Comparison of ENCODE assay signal across 22 mouse cellular contexts in genomic region chr2:93512130-93512529, GRCm38 (mm10). TPM values are rescaled to one million over a fixed set of nuclear protein-coding genes. Genes with fewer than 3 reads are reported as not detected.
DNase-seq lines count a peak whose midpoint lies in the region; ATAC-seq and TF ChIP-seq lines count a peak whose summit lies in the region.
"Had no signal": no experiment of that assay in that cellular context is flagged by ENCODE, and none has a peak within 500 bp of the region (broad histone marks: within the 10 kb centered on the region; RNA-seq: fewer than 3 reads in every experiment).

No protein-coding gene starts in this region.

- peak; percentile 61; the same call in 1 of the 2 replicates for ATAC-seq in hindbrain, embryonic 16.5 days
- no peak for ATAC-seq in hindbrain, embryonic 12.5 days (ENCODE audit: low FRiP score)
- no peak for ATAC-seq in neural tube, embryonic 14.5 days (ENCODE audit: low read depth)
- no peak for ATAC-seq in embryonic facial prominence, embryonic 13.5 days (ENCODE audit: insufficient number of reproducible peaks, insufficient read depth, low FRiP score, low TSS enrichment, low read depth)
- ATAC-seq: forebrain, embryonic 14.5 days had no signal

- no peaks in the 10 kb centered on the region for H3K36me3 ChIP-seq in hindbrain, embryonic 16.5 days (ENCODE audit: control insufficient read depth, insufficient read depth, low read length)
- no peaks in the 10 kb centered on the region for H3K36me3 ChIP-seq in hindbrain, embryonic 12.5 days
- no peaks in the 10 kb centered on the region for H3K36me3 ChIP-seq in neural tube, embryonic 14.5 days (ENCODE audit: control insufficient read depth, insufficient read depth, low read length)
- no peaks in the 10 kb centered on the region for H3K36me3 ChIP-seq in embryonic facial prominence, embryonic 13.5 days
- H3K36me3 ChIP-seq: embryonic facial prominence, embryonic 15.5 days; forebrain, embryonic 10.5 days; heart, embryonic 13.5 days had no signal

- no peak overlapping the region for H3K27ac ChIP-seq in hindbrain, embryonic 16.5 days (ENCODE audit: low read depth, low read length)
- H3K27ac ChIP-seq in hindbrain, embryonic 12.5 days = no peak overlapping the region
- 0 out of 2 replicates have a peak overlapping the region, but pooled peaks have one; percentile 30 for H3K27ac ChIP-seq in neural tube, embryonic 14.5 days (ENCODE audit: low read depth, low read length)
- H3K27ac ChIP-seq in embryonic facial prominence, embryonic 13.5 days = peak overlapping the region; percentile 22; the same call in 1 of the 2 replicates
- no peak overlapping the region for H3K27ac ChIP-seq in cerebellum, adult 2 months (ENCODE audit: insufficient read depth, low read length)
- H3K27ac ChIP-seq: embryonic facial prominence, embryonic 15.5 days; forebrain, embryonic 10.5 days; gastrocnemius, adult 2 months; heart, embryonic 13.5 days had no signal

- no peak overlapping the region for H3K4me3 ChIP-seq in hindbrain, embryonic 16.5 days (ENCODE audit: low read length)
- H3K4me3 ChIP-seq in hindbrain, embryonic 12.5 days = no peak overlapping the region
- H3K4me3 ChIP-seq in neural tube, embryonic 14.5 days (ENCODE audit: low read depth, low read length) = no peak overlapping the region
- no peak overlapping the region for H3K4me3 ChIP-seq in embryonic facial prominence, embryonic 13.5 days
- H3K4me3 ChIP-seq in cerebellum, adult 2 months (replicated peaks; ENCODE audit: insufficient read depth, low read depth, low read length) = no peak overlapping the region
- H3K4me3 ChIP-seq: embryonic facial prominence, embryonic 15.5 days; erythroblast, embryonic 14.5 days; forebrain, embryonic 10.5 days; gastrocnemius, adult 2 months; heart, embryonic 13.5 days had no signal

- H3K9me3 ChIP-seq in hindbrain, embryonic 16.5 days (ENCODE audit: control insufficient read depth, low read length) = no peaks in the 10 kb centered on the region
- H3K9me3 ChIP-seq in hindbrain, embryonic 12.5 days (replicated peaks) = no peaks in the 10 kb centered on the region
- H3K9me3 ChIP-seq in neural tube, embryonic 14.5 days (ENCODE audit: control insufficient read depth, low read length) = no peaks in the 10 kb centered on the region
- no peaks in the 10 kb centered on the region for H3K9me3 ChIP-seq in embryonic facial prominence, embryonic 13.5 days
- H3K9me3 ChIP-seq: embryonic facial prominence, embryonic 15.5 days; forebrain, embryonic 10.5 days; heart, embryonic 13.5 days had no signal

- H3K27me3 ChIP-seq in hindbrain, embryonic 16.5 days (replicated peaks; ENCODE audit: control insufficient read depth, insufficient read depth, low read length) = no peaks in the 10 kb centered on the region; the same call in 1 of the 2 replicates
- no peaks in the 10 kb centered on the region for H3K27me3 ChIP-seq in hindbrain, embryonic 12.5 days
- H3K27me3 ChIP-seq in neural tube, embryonic 14.5 days (ENCODE audit: control insufficient read depth, insufficient read depth, low read length) = no peaks in the 10 kb centered on the region
- H3K27me3 ChIP-seq in embryonic facial prominence, embryonic 13.5 days = no peaks in the 10 kb centered on the region
- no peaks in the 10 kb centered on the region; the same call in 1 of the 2 replicates for H3K27me3 ChIP-seq in cerebellum, adult 2 months (ENCODE audit: control insufficient read depth, insufficient read depth, low read length)
- H3K27me3 ChIP-seq: embryonic facial prominence, embryonic 15.5 days had no signal

- TF ChIP-seq POLR2A in cerebellum, adult 2 months (IDR thresholded peaks at IDR 0.05; ENCODE audit: borderline replicate concordance, insufficient read depth, low read length) = no peak

- no peak overlapping the region for H3K4me2 ChIP-seq in hindbrain, embryonic 16.5 days (ENCODE audit: low read length)
- H3K4me2 ChIP-seq in hindbrain, embryonic 12.5 days (replicated peaks) = no peak overlapping the region
- H3K4me2 ChIP-seq in neural tube, embryonic 14.5 days (ENCODE audit: low read depth, low read length) = no peak overlapping the region
- H3K4me2 ChIP-seq in embryonic facial prominence, embryonic 13.5 days = no peak overlapping the region
- H3K4me2 ChIP-seq: embryonic facial prominence, embryonic 15.5 days; heart, embryonic 13.5 days had no signal

- WGBS in hindbrain, embryonic 16.5 days = 46% methylated on average over 7 of the region's 7 CpGs
- 59% methylated on average over 7 of the region's 7 CpGs for WGBS in hindbrain, embryonic 12.5 days
- 62% methylated on average over 7 of the region's 7 CpGs for WGBS in neural tube, embryonic 14.5 days
- WGBS in embryonic facial prominence, embryonic 13.5 days = 61% methylated on average over 7 of the region's 7 CpGs
- WGBS in cerebellum, adult 2 months = 47% methylated on average over 7 of the region's 7 CpGs

- no peak for TF ChIP-seq CTCF in cerebellum, adult 2 months (IDR thresholded peaks at IDR 0.05; ENCODE audit: borderline replicate concordance, insufficient read depth, low read depth, low read length)

- no peak for DNase-seq in neural tube, embryonic 10.5 days (ENCODE audit: extremely low spot score, low spot score)
- no peak for DNase-seq in embryo, embryonic 10 days (ENCODE audit: low spot score)
- DNase-seq in cerebellum, adult 2 months = no peak
- DNase-seq: adrenal gland, adult 2 months; adrenal gland, postnatal 25 days; cerebellum, adult 8-10 months; gastrocnemius, adult 2 months; gastrocnemius, postnatal 25 days; heart, adult 11 months; heart, postnatal 36 days had no signal

- peak overlapping the region; percentile 31; the same call in 1 of the 2 replicates for H3K9ac ChIP-seq in hindbrain, embryonic 16.5 days (ENCODE audit: low read depth, low read length)
- no peak overlapping the region for H3K9ac ChIP-seq in hindbrain, embryonic 12.5 days
- no peak overlapping the region for H3K9ac ChIP-seq in neural tube, embryonic 14.5 days (replicated peaks; ENCODE audit: low read depth, low read length)
- H3K9ac ChIP-seq in embryonic facial prominence, embryonic 13.5 days = no peak overlapping the region
- H3K9ac ChIP-seq: embryonic facial prominence, embryonic 15.5 days; heart, embryonic 13.5 days had no signal

- H3K4me1 ChIP-seq in hindbrain, embryonic 16.5 days (ENCODE audit: control insufficient read depth, insufficient read depth, low read depth, low read length) = no peaks in the 10 kb centered on the region
- peaks cover 4% of the 10 kb centered on the region for H3K4me1 ChIP-seq in hindbrain, embryonic 12.5 days
- H3K4me1 ChIP-seq in neural tube, embryonic 14.5 days (ENCODE audit: control insufficient read depth, insufficient read depth, low read length) = no peaks in the 10 kb centered on the region
- peaks cover 36% of the 10 kb centered on the region for H3K4me1 ChIP-seq in embryonic facial prominence, embryonic 13.5 days
- H3K4me1 ChIP-seq in cerebellum, adult 2 months (ENCODE audit: control insufficient read depth, insufficient read depth, low read length) = peaks cover 6% of the 10 kb centered on the region

RNA-seq across cellular contexts. Expression of gene Gm10803, which starts 48.2 kb away (rescaled TPM):
- not detected in 2 replicates for polyA plus RNA-seq in hindbrain, embryonic 16.5 days (2015; fragmentation: Nextera tagmentation; extraction: Ambion mirVana)
- not detected in 2 replicates for polyA plus RNA-seq in hindbrain, embryonic 12.5 days (2016; fragmentation: Nextera tagmentation; extraction: Ambion mirVana)
- not detected in 2 replicates for polyA plus RNA-seq in neural tube, embryonic 14.5 days (2014; fragmentation: Nextera tagmentation; extraction: Ambion mirVana)
- not detected in 2 replicates for polyA plus RNA-seq in embryonic facial prominence, embryonic 13.5 days (2015; fragmentation: Nextera tagmentation; extraction: Ambion mirVana)
- not detected in 2 replicates for polyA plus RNA-seq in cerebellum, adult 2 months (2012; rRNA removed)
- polyA plus RNA-seq: adrenal gland, adult 2 months; embryonic facial prominence, embryonic 15.5 days; erythroblast, embryonic 14.5 days; forebrain, embryonic 10.5 days; forebrain, embryonic 14.5 days; heart, embryonic 13.5 days; heart, postnatal 0 days; hindbrain, embryonic 11.5 days; intestine, embryonic 14.5 days had no signal

RNA-seq across cellular contexts. Expression of gene Cd82, which starts 49.2 kb away (rescaled TPM):
- 24.5 and 26.8 TPM in 2 replicates for polyA plus RNA-seq in hindbrain, embryonic 16.5 days (2015; fragmentation: Nextera tagmentation; extraction: Ambion mirVana)
- polyA plus RNA-seq in hindbrain, embryonic 12.5 days (2016; fragmentation: Nextera tagmentation; extraction: Ambion mirVana) = 13.2 and 15.4 TPM in 2 replicates
- 8.1 and 11.9 TPM in 2 replicates for polyA plus RNA-seq in neural tube, embryonic 14.5 days (2014; fragmentation: Nextera tagmentation; extraction: Ambion mirVana)
- 34.8 and 40.4 TPM in 2 replicates for polyA plus RNA-seq in embryonic facial prominence, embryonic 13.5 days (2015; fragmentation: Nextera tagmentation; extraction: Ambion mirVana)
- polyA plus RNA-seq in cerebellum, adult 2 months (2012; rRNA removed) = 41.0 and 47.4 TPM in 2 replicates

Comparison
In these comparisons a context has a peak if more than half of its experiments do, and no peak if none do; other contexts are left out.
1. H3K27ac ChIP-seq: peak in neural tube, embryonic 14.5 days (single experiment) and embryonic facial prominence, embryonic 13.5 days (single experiment); none in hindbrain, embryonic 16.5 days (single experiment), hindbrain, embryonic 12.5 days (single experiment) and cerebellum, adult 2 months (single experiment).